Mouse (Mus musculus): Measurements from ENCODE around the gene Mapk7.

GRCm38 (mm10) chr11:61469317-61469917 is 24.8 kb downstream of the Mapk7 start:
- no peak for TF ChIP-seq CTCF (IDR thresholded peaks at IDR 0.05; ENCODE audit: control insufficient read depth, insufficient read depth, insufficient replicate concordance, low read depth, low read length)
- TF ChIP-seq POLR2A (IDR thresholded peaks at IDR 0.05; ENCODE audit: control insufficient read depth, low read depth, low read length), result no peak
